Mouse (Mus musculus): ENCODE results near the gene Ing1.
"Not testable (repeated sequence)": the region's sequence is repeated elsewhere in the genome, so short reads cannot be mapped to it uniquely, and the experiment has no call there.

The Ing1 gene

GRCm38 (mm10) chr8:11550281-11550948 is 5.0 kb upstream of the Ing1 start, which contains the start of gene Cars2:
Gene Cars2, minus strand, starts transcription at chr8:11550783.
- peak; percentile 94 for DNase-seq (ENCODE audit: extremely low spot score)

- not testable (repeated sequence) for DNase-seq (ENCODE audit: extremely low spot score)
Observed at GRCm38 (mm10) chr8:11551497-11551896, 3.9 kb upstream of the Ing1 start.

- DNase-seq (ENCODE audit: extremely low spot score): no peak
Observed at GRCm38 (mm10) chr8:11552390-11552789, 3.0 kb upstream of the Ing1 start.

GRCm38 (mm10) chr8:11555720-11556591 is 585 bp downstream of the Ing1 start:
- DNase-seq (ENCODE audit: extremely low spot score): peak; percentile 97

- DNase-seq (ENCODE audit: extremely low spot score): peak; percentile 57
Observed at GRCm38 (mm10) chr8:11556691-11557423, 1.5 kb downstream of the Ing1 start.

GRCm38 (mm10) chr8:11557424-11557767 is 2.0 kb downstream of the Ing1 start:
- no peak for DNase-seq (ENCODE audit: extremely low spot score)

- DNase-seq (ENCODE audit: extremely low spot score): peak; percentile 96
Observed at GRCm38 (mm10) chr8:11557768-11558629, 2.6 kb downstream of the Ing1 start.

- DNase-seq (ENCODE audit: extremely low spot score): no peak
Observed at GRCm38 (mm10) chr8:11559511-11559910, 4.1 kb downstream of the Ing1 start.

- no peak for DNase-seq (ENCODE audit: extremely low spot score)
Observed at GRCm38 (mm10) chr8:11560220-11560619, 4.8 kb downstream of the Ing1 start.

GRCm38 (mm10) chr8:11564236-11564635 is 8.9 kb downstream of the Ing1 start:
- DNase-seq (ENCODE audit: extremely low spot score): no peak

- no peak for DNase-seq (ENCODE audit: extremely low spot score)
Observed at GRCm38 (mm10) chr8:11564721-11565120, 9.3 kb downstream of the Ing1 start.

GRCm38 (mm10) chr8:11568193-11568592 is 12.8 kb downstream of the Ing1 start:
- not testable (repeated sequence) for DNase-seq (ENCODE audit: extremely low spot score)

- no peak for DNase-seq (ENCODE audit: extremely low spot score)
Observed at GRCm38 (mm10) chr8:11569260-11570097, 14.1 kb downstream of the Ing1 start.

- no peak for DNase-seq (ENCODE audit: extremely low spot score)
Observed at GRCm38 (mm10) chr8:11570742-11571141, 15.4 kb downstream of the Ing1 start.

- no peak for DNase-seq (ENCODE audit: extremely low spot score)
Observed at GRCm38 (mm10) chr8:11571950-11572349, 16.6 kb downstream of the Ing1 start.

- no peak for DNase-seq (ENCODE audit: extremely low spot score)
Observed at GRCm38 (mm10) chr8:11572428-11572827, 17.1 kb downstream of the Ing1 start.

GRCm38 (mm10) chr8:11574911-11575603 is 19.7 kb downstream of the Ing1 start:
- no peak for DNase-seq (ENCODE audit: extremely low spot score)

GRCm38 (mm10) chr8:11575604-11576384 is 20.4 kb downstream of the Ing1 start:
- DNase-seq (ENCODE audit: extremely low spot score): no peak
